Mouse (Mus musculus) Muller cell, postnatal 12 days (primary cell): ENCODE data around the gene Bcl2l2.

Experiments
- DNase-seq: peaks from one replicate; pipeline ENCODE4 v3.0.0-alpha.2; 2015; ENCODE audit errors: inconsistent ontology term

Bcl2l2 gene

GRCm38 (mm10) chr14:54883154-54884021 lies at the start of gene Bcl2l2, which contains the start of gene Gm20521:
Gene Bcl2l2 (plus strand): TSS chr14:54883377.
Gene Gm20521 (plus strand): TSS chr14:54883441.
- DNase-seq, result peak; percentile 97

DNA sequence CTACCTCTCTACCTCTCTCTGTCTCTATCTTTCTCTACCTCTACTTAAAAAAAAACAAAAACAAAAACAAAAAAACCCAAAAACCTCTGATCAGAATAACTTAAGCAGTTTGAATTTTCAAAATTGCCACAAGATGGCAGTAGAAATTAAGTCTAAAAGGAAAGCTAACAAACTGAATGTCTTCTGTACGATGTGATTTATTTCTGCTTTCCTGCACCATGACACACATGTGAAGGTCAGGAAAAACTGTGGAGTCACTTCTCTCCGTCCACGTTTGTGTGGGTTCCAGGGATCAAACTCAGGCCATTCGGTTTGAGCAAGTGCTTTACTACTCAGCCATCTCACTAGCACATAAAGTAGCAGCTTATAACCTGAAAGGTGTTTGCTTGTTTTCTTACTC lies 39.7 kb upstream of the Bcl2l2 start:
- peak; percentile 64 for DNase-seq

GRCm38 (mm10) chr14:54855726-54856125 lies 27.5 kb upstream of the Bcl2l2 start:
- DNase-seq, result no peak

DNA sequence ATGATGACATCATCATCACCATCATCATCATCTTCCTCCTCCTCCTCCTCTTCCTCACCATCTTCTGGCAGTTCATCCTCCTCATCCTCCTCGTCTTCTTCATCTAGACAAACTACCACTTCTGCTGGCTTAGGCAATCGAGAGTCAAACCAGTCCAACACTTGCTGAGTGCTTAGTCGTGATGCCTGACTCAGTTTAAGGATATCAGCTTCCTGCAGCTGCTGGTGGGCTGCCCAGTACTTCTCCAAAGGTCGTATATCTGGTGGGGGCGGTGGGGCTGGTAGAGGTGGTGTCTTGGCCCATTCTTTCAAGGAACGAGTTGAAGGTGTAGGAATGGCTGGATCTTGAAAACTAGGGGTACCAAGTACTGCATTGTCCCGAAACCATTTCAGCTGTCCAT lies 26.5 kb upstream of the Bcl2l2 start:
- DNase-seq, result no peak

DNA sequence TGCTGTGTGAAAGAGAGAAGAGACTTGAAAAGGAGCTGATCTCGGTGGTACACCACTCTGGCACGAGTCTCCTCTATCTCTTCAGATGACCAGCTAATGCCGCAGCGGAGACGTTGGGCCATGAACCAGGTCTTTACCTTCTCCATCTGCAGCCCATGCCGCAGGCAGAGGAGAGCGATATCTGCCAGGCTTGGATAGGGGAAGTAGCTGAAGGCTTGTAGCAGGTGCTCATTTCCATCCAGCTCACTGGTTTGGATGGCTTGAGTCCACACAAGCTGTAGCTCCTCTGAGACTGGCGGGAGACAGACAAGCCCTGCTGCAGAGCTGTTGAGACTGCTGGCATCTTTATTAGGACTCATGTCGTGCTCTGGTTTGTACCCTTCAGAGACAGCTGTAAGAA lies 25.3 kb upstream of the Bcl2l2 start:
- DNase-seq, result no peak

- DNase-seq, result no peak
Observed at GRCm38 (mm10) chr14:54860511-54860910, 22.7 kb upstream of the Bcl2l2 start.

DNA sequence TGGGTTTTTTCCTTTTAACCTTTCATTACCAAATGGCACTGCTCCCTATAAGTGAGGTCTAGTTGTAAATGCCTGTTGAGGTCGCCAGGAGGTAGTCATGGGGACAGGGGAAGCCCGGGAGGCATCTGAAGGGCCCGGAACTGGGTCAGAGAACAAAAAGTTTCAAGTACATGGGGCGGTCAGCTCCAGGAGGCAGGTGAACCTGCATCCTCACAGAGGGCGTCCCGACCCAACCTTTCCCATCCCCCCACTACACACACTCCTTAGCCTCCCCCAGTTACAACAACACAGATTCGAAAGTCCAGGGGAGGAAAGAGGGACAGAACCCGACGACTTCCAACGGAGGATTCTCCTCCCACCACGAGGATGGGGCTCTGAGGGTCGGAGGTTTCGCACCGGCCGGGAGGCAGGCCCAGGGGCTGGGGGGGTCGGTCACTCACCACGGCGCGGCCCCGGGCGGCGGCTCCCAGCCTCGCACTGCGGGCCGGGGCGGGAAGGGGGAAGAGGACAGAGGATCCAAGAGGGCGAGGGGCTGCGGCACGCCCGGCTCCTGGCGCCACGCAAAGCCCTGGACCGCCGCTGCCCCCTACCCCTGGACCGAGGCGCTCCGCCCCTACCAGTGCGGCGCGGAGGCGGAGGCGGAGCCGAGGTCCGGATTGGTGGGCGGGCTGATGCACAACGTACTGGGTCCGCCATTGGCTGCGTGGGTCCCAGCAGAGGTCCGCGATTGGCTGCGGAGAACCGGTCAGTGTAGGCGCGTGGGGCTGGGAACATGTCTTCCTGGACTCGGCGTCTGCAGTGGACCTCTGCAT lies 19.5 kb upstream of the Bcl2l2 start:
- DNase-seq, result peak; percentile 95

DNA sequence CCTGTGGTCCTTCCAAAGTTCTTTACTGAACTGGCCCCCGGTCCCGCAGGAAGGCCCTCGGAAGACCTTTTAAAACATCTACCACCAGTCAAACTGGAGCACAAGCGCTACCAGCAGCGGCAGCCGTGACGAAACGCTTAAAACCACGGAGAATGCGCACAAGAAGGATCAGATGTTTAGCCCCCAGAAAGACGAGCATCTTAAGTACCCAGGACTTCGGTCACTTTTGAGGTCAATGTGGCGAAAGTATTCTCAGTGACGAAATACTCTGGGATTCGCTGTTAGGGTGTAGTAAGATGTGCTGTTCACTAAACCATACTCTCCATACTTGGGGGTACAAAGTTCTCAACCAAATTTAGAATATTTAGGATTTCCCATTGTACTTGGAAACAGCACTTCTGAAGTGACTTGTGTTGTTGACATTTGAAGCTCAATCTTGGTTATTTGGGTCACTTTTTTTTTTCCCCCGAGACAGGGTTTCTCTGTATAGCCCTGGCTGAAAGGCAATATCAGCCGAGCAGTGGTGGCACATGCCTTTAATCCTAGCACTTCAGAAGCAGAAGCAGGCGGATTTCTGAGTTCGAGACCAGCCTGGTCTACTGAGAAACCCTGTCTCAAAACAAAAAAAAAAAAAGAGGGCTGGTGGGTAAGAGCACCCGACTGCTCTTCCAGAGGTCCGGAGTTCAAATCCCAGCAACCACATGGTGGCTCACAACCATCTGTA lies 18.7 kb upstream of the Bcl2l2 start:
- DNase-seq, result no peak

GRCm38 (mm10) chr14:54865626-54866025 lies 17.6 kb upstream of the Bcl2l2 start:
- no peak for DNase-seq

- DNase-seq, result no peak
Observed at GRCm38 (mm10) chr14:54866268-54866667, 16.9 kb upstream of the Bcl2l2 start.

- no peak for DNase-seq
Observed at GRCm38 (mm10) chr14:54866936-54867335, 16.2 kb upstream of the Bcl2l2 start.

DNA sequence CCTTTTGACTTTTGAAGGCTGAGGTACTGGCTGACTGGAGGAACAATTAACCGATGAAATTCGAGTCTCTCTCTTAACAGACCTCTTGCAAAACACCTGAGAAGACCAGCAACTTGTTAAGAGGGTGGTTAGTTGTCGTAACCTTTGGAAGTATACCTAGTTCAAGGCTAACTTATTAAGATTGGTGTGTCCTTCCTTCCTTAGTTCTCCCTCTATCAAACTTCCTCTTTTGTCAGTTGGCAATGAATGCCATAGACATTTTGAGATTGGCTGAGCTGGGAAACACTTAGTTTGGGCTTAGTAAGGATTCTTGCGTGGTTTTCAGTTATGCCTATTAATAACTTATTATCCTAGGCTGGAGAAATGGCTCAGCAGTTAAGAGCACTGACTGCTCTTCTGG lies 15.2 kb upstream of the Bcl2l2 start:
- DNase-seq, result no peak

DNA sequence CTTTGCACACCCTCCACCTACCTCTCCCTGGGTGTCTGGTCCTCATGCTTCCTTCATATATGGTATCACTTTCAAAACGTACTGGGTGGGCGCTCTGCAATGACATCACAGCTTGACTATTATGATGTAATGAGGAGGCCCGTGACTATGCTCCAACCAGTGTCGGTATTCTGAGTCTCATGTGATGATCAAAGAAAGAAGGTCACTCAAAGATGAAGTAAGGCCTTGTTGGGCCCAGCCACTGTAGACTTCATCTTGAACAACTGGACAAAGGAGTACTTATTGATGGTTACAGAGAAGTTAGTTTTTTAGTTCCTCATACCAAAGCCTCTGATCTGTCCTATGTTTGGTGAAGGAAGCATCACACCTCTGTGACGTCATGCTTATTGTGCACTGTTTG lies 12.3 kb upstream of the Bcl2l2 start, which contains the start of gene Homez:
Gene Homez, minus strand, starts transcription at position 101 of the 400 bp plus-strand sequence.
- no peak for DNase-seq

DNA sequence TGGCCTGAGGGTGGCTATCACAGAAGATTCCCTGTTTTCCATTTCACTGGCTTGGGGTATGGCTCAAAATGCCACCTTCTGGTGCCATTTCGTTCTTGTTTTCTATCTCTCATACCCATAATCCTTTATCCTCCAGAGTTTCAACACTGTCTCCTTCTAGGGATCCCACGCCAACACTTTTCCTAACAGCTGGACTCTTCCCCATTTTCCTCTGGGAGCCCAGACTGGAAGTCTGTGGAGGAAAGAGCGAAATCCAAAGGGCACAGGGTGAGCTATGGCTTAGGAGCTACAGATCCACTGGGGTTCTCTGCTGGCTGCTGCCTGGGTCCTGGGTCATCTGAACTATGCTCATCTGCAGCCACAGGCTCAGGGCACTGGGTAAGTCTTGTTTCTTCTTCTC lies 9.0 kb upstream of the Bcl2l2 start:
- no peak for DNase-seq

- no peak for DNase-seq
Observed at GRCm38 (mm10) chr14:54875844-54876538, 7.2 kb upstream of the Bcl2l2 start.

DNA sequence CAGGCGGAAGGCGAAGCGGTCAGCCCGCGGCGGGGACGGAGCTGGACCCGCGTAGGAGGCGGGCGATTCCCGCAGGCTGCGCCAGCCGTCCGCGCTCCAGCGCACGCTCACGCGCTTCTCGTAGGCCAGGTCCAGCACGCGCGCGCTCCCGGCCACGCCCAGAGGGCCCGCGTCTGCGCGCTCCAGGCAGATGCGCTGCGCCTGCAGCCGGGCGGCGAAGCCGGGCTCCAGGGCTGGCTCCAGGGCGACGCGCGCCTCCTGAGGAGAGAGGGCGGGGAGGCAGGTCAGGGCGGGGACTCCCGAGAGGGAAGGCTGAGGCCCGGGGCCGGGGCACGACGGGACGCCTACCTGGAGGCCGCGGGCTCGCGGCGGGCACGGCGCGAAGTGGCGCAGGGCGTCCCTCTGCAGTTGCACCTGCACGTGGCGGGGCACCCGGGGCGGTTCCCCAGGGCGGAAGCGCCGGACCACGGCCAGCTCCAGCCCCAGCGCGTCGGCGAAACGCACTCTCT lies 6.6 kb upstream of the Bcl2l2 start:
- DNase-seq, result peak; percentile 95

GRCm38 (mm10) chr14:54877048-54877715 lies 6.0 kb upstream of the Bcl2l2 start, which contains the start of gene Ppp1r3e:
Gene Ppp1r3e (minus strand): TSS chr14:54877550.
- peak; percentile 80 for DNase-seq

DNA sequence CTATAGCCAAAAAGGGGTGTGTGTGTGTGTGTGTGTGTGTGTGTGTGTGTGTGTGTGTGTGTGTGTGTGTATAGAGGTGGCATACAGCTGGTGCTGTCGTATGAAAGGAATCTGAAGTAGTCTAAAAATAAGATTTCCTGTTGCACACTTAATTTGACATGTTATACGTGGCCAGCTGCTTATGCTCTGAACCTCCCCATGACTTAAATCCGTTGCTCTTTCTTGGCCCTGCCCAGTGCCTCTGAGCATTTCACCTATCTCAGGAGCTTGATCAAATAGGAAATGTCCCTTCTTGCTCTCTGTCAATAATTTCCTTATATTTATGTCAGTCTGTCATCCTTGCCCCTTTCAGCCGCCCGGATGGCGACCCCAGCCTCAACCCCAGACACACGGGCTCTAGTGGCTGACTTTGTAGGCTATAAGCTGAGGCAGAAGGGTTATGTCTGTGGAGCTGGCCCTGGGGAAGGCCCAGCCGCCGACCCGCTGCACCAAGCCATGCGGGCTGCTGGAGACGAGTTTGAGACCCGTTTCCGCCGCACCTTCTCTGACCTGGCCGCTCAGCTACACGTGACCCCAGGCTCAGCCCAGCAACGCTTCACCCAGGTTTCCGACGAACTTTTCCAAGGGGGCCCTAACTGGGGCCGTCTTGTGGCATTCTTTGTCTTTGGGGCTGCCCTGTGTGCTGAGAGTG lies 990 bp downstream of the Bcl2l2 start:
- no peak for DNase-seq

GRCm38 (mm10) chr14:54885309-54885708 lies 2.1 kb downstream of the Bcl2l2 start:
- DNase-seq, result no peak

DNA sequence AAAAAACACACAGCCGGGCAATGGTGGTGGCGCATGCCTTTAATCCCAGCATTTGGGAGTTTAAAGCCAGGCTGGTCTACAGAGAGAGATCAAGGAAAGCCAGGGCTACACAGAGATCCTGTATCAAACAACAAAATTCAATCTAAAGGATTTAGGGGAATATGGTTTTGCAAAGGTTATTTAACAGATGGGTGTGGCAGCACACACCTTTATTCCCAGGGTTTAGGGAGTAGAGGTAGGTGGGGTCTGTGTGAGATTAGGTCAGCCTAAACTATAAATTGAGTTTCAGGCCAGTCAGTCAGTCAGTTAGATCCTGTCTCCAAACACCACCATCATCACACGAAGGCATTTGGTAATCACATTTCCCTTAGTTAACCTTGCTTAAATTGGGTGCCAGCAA lies 9.0 kb downstream of the Bcl2l2 start, which contains the start of gene Pabpn1:
Gene Pabpn1, plus strand, starts transcription at position 301 of the 400 bp plus-strand sequence.
- no peak for DNase-seq
